Mouse (Mus musculus) midbrain, postnatal 0 days (tissue): Measurements from ENCODE around the gene Gper1. TPM values are rescaled to one million over a fixed set of nuclear protein-coding genes. Genes with fewer than 3 reads are reported as not detected.

ENCODE experiments used
- ATAC-seq: fragments of 200-750 bp; cut with Nextera tagmentation; 2 replicates; pipeline ENCODE4 v1.8.0; 2017; ENCODE audit warnings: moderate number of reproducible peaks, mild to moderate bottlenecking, moderate TSS enrichment, moderate library complexity; ENCODE audit not compliant: low FRiP score
- DNase-seq: peaks from one replicate; pipeline ENCODE4 v3.0.0-alpha.2; 2015; ENCODE audit warnings: low spot score
- H3K27ac ChIP-seq: fragments of 300-500 bp; sonication (generic); 2 replicates; pipeline ENCODE4 v1.5.1; 2014; ENCODE audit warnings: low read depth, mild to moderate bottlenecking, low read length, mixed read lengths
- H3K27me3 ChIP-seq: fragments of 300-500 bp; sonication (generic); 2 replicates; pipeline ENCODE4 v1.6.1; 2014; ENCODE audit warnings: low read length, control low read depth, mixed read lengths; ENCODE audit not compliant: insufficient read depth
- H3K36me3 ChIP-seq: fragments of 300-500 bp; sonication (generic); 2 replicates; pipeline ENCODE4 v1.6.1; 2014; ENCODE audit warnings: low read length, control low read depth, mixed read lengths; ENCODE audit not compliant: insufficient read depth
- H3K4me1 ChIP-seq: fragments of 300-500 bp; sonication (generic); 2 replicates; pipeline ENCODE4 v1.6.1; 2014; ENCODE audit warnings: mild to moderate bottlenecking, control low read depth, antibody characterized with exemption, low read length, mixed read lengths; ENCODE audit not compliant: insufficient read depth
- H3K4me2 ChIP-seq: fragments of 300-500 bp; sonication (generic); 2 replicates; pipeline ENCODE4 v1.6.1; 2014; ENCODE audit warnings: low read depth, mild to moderate bottlenecking, low read length, mixed read lengths; ENCODE audit not compliant: poor library complexity, severe bottlenecking
- H3K4me3 ChIP-seq: fragments of 300-500 bp; sonication (generic); 2 replicates; pipeline ENCODE4 v1.5.1; 2014; ENCODE audit warnings: low read depth, mild to moderate bottlenecking, low read length, moderate library complexity
- H3K9ac ChIP-seq: fragments of 300-500 bp; sonication (generic); replicated peaks from 2 replicates; pipeline ENCODE4 v1.6.1; 2014; ENCODE audit warnings: mild to moderate bottlenecking, low read length, moderate library complexity, mixed read lengths; ENCODE audit not compliant: poor library complexity, severe bottlenecking
- H3K9me3 ChIP-seq: fragments of 300-500 bp; sonication (generic); 2 replicates; pipeline ENCODE4 v1.6.1; 2016; ENCODE audit warnings: low read length, control low read depth
- CTCF ChIP-seq: IDR thresholded peaks from 2 replicates; pipeline ENCODE4 v1.5.1; 2016; ENCODE audit warnings: antibody characterized with exemption, mild to moderate bottlenecking
- WGBS: fragments of 180-500 bp; shearing (Covaris S2); extraction: QIAGEN DNeasy Blood & Tissue Kit; methylation state at CpG from one replicate; pipeline ENCODE4 v1.1.7; 2014; 5-methylcytosine and 5-hydroxymethylcytosine counted together
- polyA plus RNA-seq: library from polyadenylated mRNA; unstranded; fragments of >200 nt; fragmentation: Nextera tagmentation; extraction: Ambion mirVana; gene quantifications from 2 replicates; pipeline ENCODE4 v1.2.1, GENCODE M21; 2015
- total RNA-seq: library from RNA; depleted of rRNA; stranded (reverse); fragments of >200 nt; gene quantifications from 2 replicates; pipeline ENCODE4 v1.2.3, GENCODE M21; 2014

Gene Gper1
- total and polyA plus RNA-seq, 2 experiments from 2014 or later, result 5.8 to 8.9 TPM

- no peak overlapping the region for H3K9ac ChIP-seq
- ATAC-seq, result peak; percentile 66; the same call in 1 of the 2 replicates
- WGBS, result 37% methylated on average over 5 of the region's 5 CpGs
Measured at GRCm38 (mm10) chr5:139397959-139398753, 24.8 kb upstream of the Gper1 start.

DNA sequence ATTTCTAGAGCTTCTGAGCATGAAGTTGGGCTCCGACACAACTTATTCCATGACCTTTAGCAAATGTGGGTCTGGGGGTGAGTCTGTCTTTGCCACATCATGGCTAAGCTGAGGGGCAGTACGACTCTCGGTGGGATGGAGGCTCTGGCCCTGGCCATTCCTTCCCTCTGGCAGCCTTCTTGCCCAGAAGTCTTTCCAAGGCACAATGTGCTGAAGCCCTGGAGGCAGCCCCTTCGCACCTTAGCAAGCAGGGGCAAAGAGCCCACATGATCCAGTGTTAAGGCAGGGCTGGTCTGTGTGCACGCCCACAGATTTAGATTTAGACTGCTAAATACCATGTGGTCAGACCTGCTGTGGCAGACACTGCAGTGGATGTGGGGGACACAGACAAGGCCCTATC, 24.2 kb upstream of the Gper1 start:
- no peak overlapping the region for H3K4me2 ChIP-seq
- 82% methylated on average over 5 of the region's 5 CpGs for WGBS
- H3K9ac ChIP-seq, result no peak overlapping the region
- no peak for TF ChIP-seq CTCF
- H3K27me3 ChIP-seq, result no peaks in the 10 kb centered on the region
- no peak for DNase-seq
- no peaks in the 10 kb centered on the region for H3K36me3 ChIP-seq
- no peaks in the 10 kb centered on the region for H3K4me1 ChIP-seq
- H3K9me3 ChIP-seq, result no peaks in the 10 kb centered on the region
- no peak for ATAC-seq
- no peak overlapping the region for H3K4me3 ChIP-seq
- no peak overlapping the region for H3K27ac ChIP-seq

More at GRCm38 (mm10) chr5:139397959-139398753, 24.8 kb upstream of the Gper1 start:
- H3K27ac ChIP-seq, result no peak overlapping the region
- no peaks in the 10 kb centered on the region for H3K27me3 ChIP-seq
- no peaks in the 10 kb centered on the region for H3K4me1 ChIP-seq
- H3K4me2 ChIP-seq, result no peak overlapping the region
- DNase-seq, result peak; percentile 92
- no peaks in the 10 kb centered on the region for H3K36me3 ChIP-seq
- H3K4me3 ChIP-seq, result no peak overlapping the region
- peak; percentile 92 for TF ChIP-seq CTCF
- H3K9me3 ChIP-seq, result no peaks in the 10 kb centered on the region

DNA sequence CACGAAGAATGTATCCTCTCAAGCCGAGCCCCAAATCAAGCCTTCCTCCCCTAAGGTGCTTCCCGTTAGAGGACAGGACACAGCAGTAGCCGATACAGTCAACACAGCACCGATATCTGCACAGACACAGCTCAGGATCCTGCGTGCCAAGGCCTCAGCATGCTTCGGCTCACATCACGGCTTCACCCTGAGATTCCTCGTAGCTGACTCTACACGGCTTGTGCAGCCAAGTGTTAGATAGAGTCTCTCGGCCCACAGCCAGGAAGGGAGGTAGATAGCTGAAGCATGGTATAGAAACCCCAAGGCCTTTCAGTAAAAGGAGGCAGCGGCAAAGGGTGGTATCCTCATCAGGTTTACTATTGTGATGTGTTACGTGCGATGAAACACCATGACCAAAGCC, 23.0 kb upstream of the Gper1 start:
- Histone ChIP-seq H3K4me3 (no peak overlapping the region), H3K9me3 (no peaks in the 10 kb centered on the region), H3K36me3 (no peaks in the 10 kb centered on the region), H3K4me2 (no peak overlapping the region), H3K27ac (no peak overlapping the region), H3K27me3 (no peaks in the 10 kb centered on the region), H3K9ac (no peak overlapping the region), H3K4me1 (no peaks in the 10 kb centered on the region)
- no peak for ATAC-seq
- TF ChIP-seq CTCF, result no peak
- 86% methylated on average over 14 of the region's 14 CpGs for WGBS
- no peak for DNase-seq

GRCm38 (mm10) chr5:139402106-139402505, 20.8 kb upstream of the Gper1 start:
- no peak for ATAC-seq
- H3K9ac ChIP-seq, result 0 out of 2 replicates have a peak overlapping the region, but pooled peaks have one; percentile 8
- H3K36me3 ChIP-seq, result no peaks in the 10 kb centered on the region
- no peak overlapping the region for H3K27ac ChIP-seq
- H3K9me3 ChIP-seq, result no peaks in the 10 kb centered on the region
- TF ChIP-seq CTCF, result no peak
- no peak for DNase-seq
- H3K4me2 ChIP-seq, result no peak overlapping the region
- WGBS, result 97% methylated on average over 2 of the region's 2 CpGs
- no peak overlapping the region for H3K4me3 ChIP-seq
- no peaks in the 10 kb centered on the region for H3K4me1 ChIP-seq
- H3K27me3 ChIP-seq, result no peaks in the 10 kb centered on the region

GRCm38 (mm10) chr5:139403692-139404260, 19.2 kb upstream of the Gper1 start:
- Histone ChIP-seq H3K27ac (no peak overlapping the region), H3K4me3 (no peak overlapping the region), H3K4me2 (no peak overlapping the region), H3K27me3 (no peaks in the 10 kb centered on the region), H3K9ac (no peak overlapping the region), H3K36me3 (no peaks in the 10 kb centered on the region), H3K9me3 (no peaks in the 10 kb centered on the region), H3K4me1 (no peaks in the 10 kb centered on the region)
- WGBS, result 88% methylated on average over 8 of the region's 8 CpGs
- no peak for DNase-seq
- no peak for TF ChIP-seq CTCF
- ATAC-seq, result no peak

DNA sequence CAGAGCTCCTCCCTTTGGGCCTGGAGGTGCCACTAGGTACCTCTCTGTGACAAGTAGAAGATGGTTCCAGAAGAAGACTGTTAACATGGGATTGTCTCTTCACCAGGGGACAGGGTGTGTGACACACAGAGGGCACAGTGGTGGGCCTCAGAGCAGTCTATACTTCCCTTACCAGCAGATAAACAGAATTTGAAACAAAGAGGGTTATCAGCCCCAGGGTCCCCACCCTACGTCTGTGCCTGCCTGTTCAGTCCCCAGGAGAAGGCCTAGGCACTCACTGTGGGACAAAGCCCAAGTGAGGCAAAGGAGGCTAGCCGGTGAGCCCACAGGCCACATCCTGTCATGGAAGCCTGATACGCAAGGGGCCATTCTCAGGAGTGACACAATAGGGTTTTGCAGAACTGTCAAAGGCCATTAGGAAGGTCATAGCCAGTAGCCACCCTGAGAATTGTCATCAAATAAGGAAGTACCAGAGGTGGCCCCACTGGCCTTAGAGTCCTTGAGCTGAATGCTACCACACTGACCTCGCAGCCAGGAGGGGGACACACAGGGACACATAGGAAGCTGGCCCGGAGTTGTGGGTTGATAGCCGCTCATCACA, 18.1 kb upstream of the Gper1 start, which contains the start of gene C130050O18Rik:
TSS of gene C130050O18Rik (plus strand) at position 480 of the 601 bp plus-strand sequence.
- Histone ChIP-seq H3K9me3 (no peaks in the 10 kb centered on the region), H3K27me3 (no peaks in the 10 kb centered on the region), H3K27ac (no peak within 1 kb of the TSS), H3K4me2 (no peak within 1 kb of the TSS), H3K36me3 (no peaks in the 10 kb centered on the region), H3K9ac (no peak within 1 kb of the TSS), H3K4me1 (no peaks in the 10 kb centered on the region), H3K4me3 (no peak within 1 kb of the TSS)
- no peak for TF ChIP-seq CTCF
- 90% methylated on average over 6 of the region's 6 CpGs for WGBS
- DNase-seq, result no peak
- ATAC-seq, result no peak
